Mouse (Mus musculus): ENCODE results near the gene N4bp2.

Gene N4bp2

DNA sequence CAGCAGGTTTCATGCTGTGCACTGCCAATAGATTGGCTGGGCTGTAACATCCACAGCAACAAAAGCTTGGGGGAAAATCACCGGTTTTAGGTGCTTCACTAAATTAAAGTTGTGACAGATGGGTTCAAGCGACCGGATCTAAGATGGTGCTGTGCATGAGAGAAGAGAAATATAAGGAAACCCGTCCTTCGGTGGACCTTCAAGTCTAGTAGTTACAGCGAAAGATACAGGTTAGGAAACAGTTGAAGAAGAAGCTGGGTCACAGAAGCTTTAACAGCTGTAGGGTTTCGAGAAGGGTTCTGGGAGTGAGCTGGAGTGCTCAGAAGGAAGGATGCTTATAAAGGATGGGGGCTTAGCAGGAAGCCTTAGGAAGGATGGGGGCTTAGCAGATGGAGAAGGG, 101.2 kb downstream of the N4bp2 start:
- DNase-seq (ENCODE audit: low spot score): no peak

DNA sequence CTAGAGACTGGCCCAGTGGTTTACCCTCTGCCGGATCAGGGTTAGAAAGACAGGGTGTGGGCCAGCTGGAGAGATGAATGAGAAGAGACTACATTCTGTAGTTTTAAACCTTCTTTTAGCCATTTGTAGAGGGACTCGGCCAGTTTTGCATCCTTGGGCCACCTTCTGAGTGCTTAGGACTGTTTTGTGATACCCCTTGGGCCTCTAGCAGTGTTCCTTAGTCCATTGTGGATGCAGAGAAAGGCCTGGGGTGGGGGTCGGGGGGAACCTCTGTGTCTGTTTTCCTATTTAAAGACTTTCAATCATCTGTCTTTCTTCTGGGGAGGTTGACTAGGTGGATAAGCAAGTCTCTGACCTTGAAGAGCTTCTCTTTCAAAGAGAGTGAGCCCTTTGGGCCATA, 101.6 kb downstream of the N4bp2 start:
- DNase-seq (ENCODE audit: low spot score): no peak

- no peak for DNase-seq (ENCODE audit: low spot score)
Measured at GRCm38 (mm10) chr5:65866591-65866990, 103.3 kb downstream of the N4bp2 start.

- no peak for DNase-seq (ENCODE audit: low spot score)
Measured at GRCm38 (mm10) chr5:65867380-65868116, 104.2 kb downstream of the N4bp2 start.

- DNase-seq (ENCODE audit: low spot score): no peak
Measured at GRCm38 (mm10) chr5:65868419-65868818, 105.1 kb downstream of the N4bp2 start.

GRCm38 (mm10) chr5:65869660-65870059, 106.3 kb downstream of the N4bp2 start:
- no peak for DNase-seq (ENCODE audit: low spot score)

GRCm38 (mm10) chr5:65871276-65871875, 108.1 kb downstream of the N4bp2 start:
- no peak for DNase-seq (ENCODE audit: low spot score)

- DNase-seq (ENCODE audit: low spot score): no peak
Measured at GRCm38 (mm10) chr5:65873212-65873611, 109.9 kb downstream of the N4bp2 start.

DNA sequence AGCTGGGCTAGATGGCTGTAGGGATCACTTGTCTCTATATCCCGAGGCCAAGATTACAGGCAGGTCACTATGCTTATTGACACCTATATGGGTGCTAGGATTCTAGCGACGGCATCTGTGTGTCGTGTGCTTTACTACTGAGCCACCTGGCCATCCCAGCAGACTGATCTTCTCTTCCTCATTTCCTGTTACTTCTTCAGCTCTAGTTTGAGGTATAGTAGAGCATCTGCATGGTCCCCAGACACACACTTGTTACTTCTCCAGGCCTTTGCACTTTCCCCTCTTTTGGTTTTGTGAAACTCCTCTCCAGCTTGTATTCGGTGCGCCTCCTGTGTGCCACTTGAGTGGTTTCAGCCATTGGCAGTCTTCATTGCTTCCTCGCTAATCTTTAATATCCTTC, 111.9 kb downstream of the N4bp2 start:
- DNase-seq (ENCODE audit: low spot score): no peak

- no peak for DNase-seq (ENCODE audit: low spot score)
Measured at GRCm38 (mm10) chr5:65878367-65878766, 115.0 kb downstream of the N4bp2 start.

All from testis, postnatal 10 days (tissue).